Mouse (Mus musculus): ENCODE results near the gene Gm13691. TPM values are rescaled to one million over a fixed set of nuclear protein-coding genes. Genes with fewer than 3 reads are reported as not detected.
"Not testable (repeated sequence)": the region's sequence is repeated elsewhere in the genome, so short reads cannot be mapped to it uniquely, and the experiment has no call there.

Gm13691 gene
- total RNA-seq, 4 experiments from 2014 or later, result 1.4 to 2.0 (median 1.8) TPM

DNA sequence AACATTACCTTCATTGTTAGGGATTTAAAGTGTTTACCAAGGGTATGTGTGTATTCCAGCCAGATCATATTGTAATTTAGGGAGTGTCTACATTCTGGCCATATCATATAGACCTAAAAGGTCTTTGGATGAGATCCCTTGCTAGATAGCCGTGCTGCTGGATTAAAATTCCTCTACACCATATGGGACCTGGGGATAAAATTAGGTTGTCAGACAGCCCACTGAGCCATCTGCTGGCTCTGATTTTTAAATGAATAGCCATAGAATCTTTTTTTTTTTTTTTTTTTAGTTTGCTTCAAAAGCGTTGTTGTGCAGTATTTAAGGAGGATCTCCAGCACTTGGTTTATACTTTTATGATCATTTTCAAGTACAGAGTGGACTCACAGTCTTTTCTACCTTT, 42.2 kb downstream of the Gm13691 start:
- DNase-seq (ENCODE audit: low spot score in 2 of 2), result peak in 1 of 2 experiments; percentile 19

DNA sequence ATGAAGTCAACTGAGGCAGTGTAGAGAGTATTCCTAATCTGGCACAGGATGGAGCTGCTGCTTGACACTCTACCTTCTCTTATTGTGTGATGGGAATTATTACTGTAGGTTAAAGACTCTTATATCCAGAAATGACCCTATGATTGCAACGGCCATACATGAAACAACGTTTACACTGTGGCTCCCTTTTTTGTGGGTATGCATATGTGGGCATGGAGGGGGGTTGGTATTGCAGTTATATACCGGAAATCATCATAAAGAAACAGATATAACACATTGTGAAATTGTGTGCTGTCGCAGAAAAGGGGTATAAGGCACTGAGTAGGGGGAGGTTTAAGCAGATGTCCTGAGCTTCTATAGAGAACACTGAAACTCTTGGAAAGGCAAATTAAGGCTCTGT, 45.6 kb downstream of the Gm13691 start:
- no peak for DNase-seq (ENCODE audit: low spot score in 2 of 2)

- DNase-seq (ENCODE audit: low spot score in 2 of 2), result no peak
Measured at GRCm38 (mm10) chr2:84037304-84037703, 47.0 kb downstream of the Gm13691 start.

- DNase-seq (ENCODE audit: low spot score in 2 of 2), result not testable (repeated sequence)
Measured at GRCm38 (mm10) chr2:84037943-84038342, 47.6 kb downstream of the Gm13691 start.

DNA sequence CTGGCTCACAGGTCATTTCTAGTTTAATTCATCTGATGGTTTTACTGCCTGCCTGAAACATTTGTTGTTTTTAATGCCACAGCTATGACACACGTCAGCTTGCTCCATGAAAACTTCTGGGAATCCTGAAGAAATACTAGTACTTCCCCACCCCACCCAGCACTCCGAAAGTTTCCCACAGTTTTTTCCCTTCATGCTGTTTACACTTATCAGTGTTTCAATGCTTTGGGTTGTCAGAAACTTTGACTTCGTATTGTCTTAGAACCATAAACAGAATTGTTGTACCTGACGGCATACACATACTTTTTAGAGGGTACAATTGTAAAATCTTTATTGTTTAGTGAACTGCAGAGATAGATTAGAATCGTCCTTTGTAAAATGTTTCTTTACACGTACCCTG, 48.9 kb downstream of the Gm13691 start:
- DNase-seq (ENCODE audit: low spot score in 2 of 2), result no peak

Other genes with a start within 250 kb of the Gm13691 start
- gene Fam171b, start 177.9 kb upstream of the Gm13691 start, total RNA-seq (2022), result 100 to 1,000 TPM; 189 to 234 (median 210) TPM
- gene Zswim2, start 49.3 kb upstream of the Gm13691 start, total RNA-seq (2022), result under 1 TPM in 1 of 4 experiments, not detected in 3; 0.30 TPM
- 1 to 10 TPM; 1.4 to 2.0 (median 1.8) TPM for gene Gm13698, start 34.9 kb upstream of the Gm13691 start, total RNA-seq (2022)
- gene Gm13693, start 29.1 kb upstream of the Gm13691 start, total RNA-seq (2022), result 1 to 10 TPM; 1.4 to 2.0 (median 1.8) TPM
- gene Gm13695, start 23.2 kb upstream of the Gm13691 start, total RNA-seq (2022), result 1 to 10 TPM in 1 of 4 experiments, not detected in 3; 1.4 TPM
- gene Gm13696, start 17.4 kb upstream of the Gm13691 start, total RNA-seq (2022), result 1 to 10 TPM; 1.4 to 2.0 (median 1.8) TPM
- 1 to 10 TPM; 1.4 to 2.0 (median 1.8) TPM for gene Gm13694, start 11.6 kb upstream of the Gm13691 start, total RNA-seq (2022)
- gene Gm13697, start 5.8 kb upstream of the Gm13691 start, total RNA-seq (2022), result 1 to 10 TPM; 1.4 to 2.0 (median 1.8) TPM